Mouse (Mus musculus) liver, embryonic 14.5 days (tissue): ENCODE results near the gene Gpr142. TPM values are rescaled to one million over a fixed set of nuclear protein-coding genes. Genes with fewer than 3 reads are reported as not detected.

Experiments used
- ATAC-seq: fragments of 200-750 bp; cut with Nextera tagmentation; 2 replicates; pipeline ENCODE4 v1.8.0; 2017; ENCODE audit warnings: moderate number of reproducible peaks, mild to moderate bottlenecking, moderate library complexity; ENCODE audit not compliant: insufficient read depth
- DNase-seq, 3 experiments: peaks; one replicate each; pipeline ENCODE4 v3.0.0-alpha.2; 2012 to 2013; ENCODE audit warnings: low read depth in 3 of 3, low spot score in 3 of 3
- H3K27ac ChIP-seq: fragments of 300-500 bp; sonication (generic); 2 replicates; pipeline ENCODE4 v1.5.1; 2014; ENCODE audit warnings: moderate library complexity, mild to moderate bottlenecking, control low read depth, inconsistent platforms
- H3K27me3 ChIP-seq: fragments of 300-500 bp; sonication (generic); 2 replicates; pipeline ENCODE4 v1.6.1; 2014; ENCODE audit warnings: mild to moderate bottlenecking, low read length, moderate library complexity; ENCODE audit not compliant: control insufficient read depth, insufficient read depth
- H3K36me3 ChIP-seq: fragments of 300-500 bp; sonication (generic); replicated peaks from 2 replicates; pipeline ENCODE4 v1.6.1; 2014; ENCODE audit warnings: low read depth; ENCODE audit not compliant: control insufficient read depth, insufficient read depth
- H3K4me1 ChIP-seq, 2 experiments: fragments of 200-500 bp in 1 of 2; fragments of 300-500 bp in 1 of 2; sonication (generic) in 1 of 2; replicated peaks; 2 replicates each; pipeline ENCODE4 v1.6.1; 2012 to 2014; ENCODE audit warnings: antibody characterized with exemption in 1 of 2, inconsistent platforms in 1 of 2, low read length in 1 of 2; ENCODE audit not compliant: control insufficient read depth in 2 of 2, insufficient read depth in 2 of 2
- H3K4me2 ChIP-seq: fragments of 300-500 bp; sonication (generic); 2 replicates; pipeline ENCODE4 v1.6.1; 2014; ENCODE audit warnings: low read depth, mild to moderate bottlenecking, control low read depth, moderate library complexity
- H3K4me3 ChIP-seq, 2 experiments: fragments of 200-500 bp in 1 of 2; fragments of 300-500 bp in 1 of 2; sonication (generic) in 1 of 2; 2 replicates each; pipeline ENCODE4 v1.5.1; 2012 to 2014; ENCODE audit warnings: low read depth in 2 of 2, low read length in 2 of 2, mild to moderate bottlenecking in 2 of 2, control low read depth in 1 of 2, inconsistent platforms in 1 of 2, moderate library complexity in 1 of 2; ENCODE audit not compliant: insufficient read depth in 1 of 2
- H3K9ac ChIP-seq: fragments of 300-500 bp; sonication (generic); replicated peaks from 2 replicates; pipeline ENCODE4 v1.6.1; 2014; ENCODE audit warnings: mild to moderate bottlenecking, control low read depth, moderate library complexity
- H3K9me3 ChIP-seq: fragments of 300-500 bp; sonication (generic); 2 replicates; pipeline ENCODE4 v1.6.1; 2016; ENCODE audit warnings: low read length, mixed read lengths; ENCODE audit not compliant: control insufficient read depth
- CTCF ChIP-seq: IDR thresholded peaks from 2 replicates; pipeline ENCODE4 v1.5.1; 2016; ENCODE audit warnings: antibody characterized with exemption, low read depth, control low read depth
- EP300 ChIP-seq: IDR thresholded peaks from 2 replicates; pipeline ENCODE4 v1.6.1; 2016; ENCODE audit warnings: antibody characterized with exemption, low read depth
- WGBS: fragments of 180-500 bp; shearing (Covaris S2); extraction: QIAGEN DNeasy Blood & Tissue Kit; methylation state at CpG from one replicate; pipeline ENCODE4 v1.1.7; 2014; ENCODE audit not compliant: insufficient replicate concordance; 5-methylcytosine and 5-hydroxymethylcytosine counted together
- polyA plus RNA-seq, 2 experiments: library from polyadenylated mRNA; depleted of rRNA in 1 of 2; stranded (reverse) in 1 of 2; unstranded in 1 of 2; fragments of >200 nt; fragmentation: Nextera tagmentation in 1 of 2; extraction: Ambion mirVana in 1 of 2; gene quantifications; 2 replicates each; pipeline versions ENCODE4 v1.2.1 to v1.2.3; 2012 to 2014

The Gpr142 gene
- polyA plus RNA-seq, 2 experiments = not detected

DNA sequence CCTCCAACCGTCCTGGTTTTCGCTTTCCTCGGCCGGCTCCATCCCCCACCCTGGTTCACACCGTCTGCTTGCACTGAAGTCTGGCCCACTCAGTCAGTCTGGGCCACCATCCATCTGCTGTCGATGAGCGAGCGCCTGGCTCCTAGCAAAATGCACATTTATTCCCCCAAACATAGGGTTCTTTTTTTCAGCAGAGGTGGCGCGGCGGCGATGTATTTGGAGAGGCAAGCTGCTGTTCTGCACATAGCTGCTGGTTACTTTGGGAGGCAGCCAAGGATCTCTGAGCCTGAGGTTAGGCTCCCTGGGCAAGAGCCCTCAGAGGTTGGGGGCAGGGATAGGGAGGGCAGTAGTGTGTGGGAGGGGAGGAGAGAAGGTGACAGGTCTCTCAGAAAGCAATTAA, 24.0 kb downstream of the Gpr142 start:
- no peaks in the 10 kb centered on the region for H3K27me3 ChIP-seq
- peaks cover 3 to 9% of the 10 kb centered on the region in 2 experiments for H3K4me1 ChIP-seq
- TF ChIP-seq CTCF (no peak), EP300 (no peak)
- no peak overlapping the region for H3K9ac ChIP-seq
- no peak overlapping the region for H3K27ac ChIP-seq
- H3K4me3 ChIP-seq = no peak overlapping the region
- H3K4me2 ChIP-seq = no peak overlapping the region
- no peaks in the 10 kb centered on the region for H3K9me3 ChIP-seq
- DNase-seq (no peak), ATAC-seq (no peak)
- no peaks in the 10 kb centered on the region for H3K36me3 ChIP-seq
- 76% methylated on average over 12 of the region's 12 CpGs for whole genome bisulfite sequencing

DNA sequence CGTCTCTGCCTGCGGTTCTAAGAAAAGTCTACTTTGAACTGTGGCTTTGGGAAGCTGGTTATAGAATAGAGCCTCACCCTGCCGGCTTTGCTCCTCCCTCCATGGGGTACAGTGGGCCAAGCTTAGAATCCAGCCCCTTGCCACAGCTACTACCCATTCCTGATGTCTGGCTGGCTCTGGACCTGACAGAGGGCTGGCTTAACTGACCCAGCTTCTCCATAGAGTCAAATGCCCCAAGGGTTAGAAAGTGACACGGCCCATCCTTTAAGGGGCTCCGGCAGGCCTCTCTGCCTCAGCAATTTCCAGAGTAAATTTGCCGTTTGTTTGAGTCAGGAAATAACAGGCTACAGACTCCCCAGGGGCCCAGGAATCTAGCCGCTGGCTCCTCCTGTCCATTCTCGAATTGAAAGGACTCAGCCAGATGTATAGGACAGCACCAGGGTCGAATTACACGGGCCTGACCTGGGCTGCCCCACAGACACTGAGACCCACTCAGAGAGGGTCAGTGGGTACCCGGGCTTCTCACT, 24.5 kb downstream of the Gpr142 start:
- DNase-seq (no peak), ATAC-seq (no peak)
- H3K4me1 ChIP-seq = peaks cover 3 to 9% of the 10 kb centered on the region in 2 experiments
- H3K9me3 ChIP-seq = no peaks in the 10 kb centered on the region
- H3K4me3 ChIP-seq = no peak overlapping the region
- H3K9ac ChIP-seq = no peak overlapping the region
- no peak overlapping the region for H3K4me2 ChIP-seq
- WGBS = 46% methylated on average over 11 of the region's 11 CpGs
- no peaks in the 10 kb centered on the region for H3K27me3 ChIP-seq
- no peak for TF ChIP-seq CTCF
- no peak for TF ChIP-seq EP300
- no peaks in the 10 kb centered on the region for H3K36me3 ChIP-seq
- no peak overlapping the region for H3K27ac ChIP-seq

DNA sequence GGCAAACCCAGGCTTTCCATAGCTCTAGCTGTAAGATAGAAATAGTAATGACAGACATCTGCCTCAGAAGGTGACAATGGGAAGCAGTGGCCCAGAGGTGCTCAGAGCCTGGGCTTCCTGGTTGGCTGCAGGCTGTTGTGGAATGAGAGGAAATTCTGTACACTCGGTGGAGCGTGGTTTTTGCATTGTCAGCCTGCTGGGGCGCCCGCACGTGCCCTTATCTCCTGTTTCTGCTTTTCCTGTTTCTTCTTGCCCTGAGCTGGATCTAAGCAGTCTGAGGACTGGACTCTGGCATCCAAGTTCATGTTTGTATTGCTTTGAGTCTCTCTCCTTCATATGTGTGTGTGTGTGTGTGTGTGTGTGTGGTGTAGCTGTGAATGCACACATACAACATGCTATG, 28.0 kb downstream of the Gpr142 start:
- Histone ChIP-seq H3K36me3 (no peaks in the 10 kb centered on the region), H3K4me2 (no peak overlapping the region), H3K27ac (no peak overlapping the region), H3K9ac (no peak overlapping the region), H3K9me3 (no peaks in the 10 kb centered on the region), H3K27me3 (no peaks in the 10 kb centered on the region), H3K4me3 (no peak overlapping the region), H3K4me1 (peaks cover 3 to 24% of the 10 kb centered on the region in 2 experiments)
- ATAC-seq (peak; percentile 65; the same call in 1 of the 2 replicates), DNase-seq (no peak)
- peak; percentile 29 for TF ChIP-seq EP300
- TF ChIP-seq CTCF = no peak
- WGBS = 11% methylated on average over 5 of the region's 5 CpGs

DNA sequence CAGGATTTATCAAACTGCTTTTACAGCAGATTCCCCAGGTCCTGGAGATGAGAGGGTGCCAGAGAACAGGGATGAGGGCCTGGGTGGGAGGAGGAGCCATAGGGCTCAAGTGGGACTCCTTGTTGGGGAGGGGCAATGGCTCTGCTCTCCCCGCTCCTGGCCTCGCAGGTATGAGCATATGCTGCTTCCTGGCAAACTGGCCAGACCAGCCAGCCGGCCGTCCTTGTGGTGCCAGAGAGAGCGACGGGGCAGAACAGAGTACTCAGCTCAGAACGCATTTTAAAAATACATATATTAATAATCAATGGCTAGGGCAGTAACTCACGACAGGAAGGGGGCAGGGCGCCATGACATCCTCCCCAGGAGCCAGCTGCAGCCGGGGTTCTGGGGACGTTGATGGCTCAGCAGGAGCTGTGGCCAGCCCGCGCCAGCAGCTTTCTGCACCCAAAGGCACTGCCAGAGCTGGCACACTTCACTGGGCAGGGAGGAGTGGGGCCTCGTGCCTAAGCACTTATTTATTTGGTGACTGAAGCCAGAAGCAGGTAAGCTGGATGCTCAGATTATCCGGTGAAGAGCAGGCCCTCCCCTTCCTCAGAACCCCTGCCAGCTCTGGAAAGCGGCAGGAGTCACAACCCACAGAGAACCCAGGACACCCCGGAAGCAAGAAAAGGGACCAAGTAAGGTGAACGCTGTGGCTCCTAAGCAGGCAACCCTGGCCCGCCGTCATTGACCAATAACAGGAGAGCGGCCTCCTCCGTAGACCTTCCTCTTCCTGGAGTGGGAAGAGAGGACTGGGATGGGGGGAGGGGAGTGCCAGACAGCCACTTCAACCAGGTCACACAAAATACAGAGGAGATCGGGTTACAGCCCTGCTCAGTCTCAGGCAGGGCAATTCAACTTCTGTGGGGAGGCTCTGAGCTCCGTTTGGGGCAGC, 31.0 kb downstream of the Gpr142 start:
- no peak for DNase-seq
- H3K4me3 ChIP-seq = peak overlapping the region in 1 of 2 experiments; percentile 23; a peak in 2 of 4 replicates
- peaks cover 3 to 29% of the 10 kb centered on the region in 2 experiments for H3K4me1 ChIP-seq
- no peaks in the 10 kb centered on the region for H3K27me3 ChIP-seq
- TF ChIP-seq EP300 = no peak
- no peak for TF ChIP-seq CTCF
- no peak overlapping the region; the same call in 1 of the 2 replicates for H3K9ac ChIP-seq
- WGBS = 14% methylated on average over 24 of the region's 24 CpGs
- H3K27ac ChIP-seq = no peak overlapping the region
- H3K36me3 ChIP-seq = no peaks in the 10 kb centered on the region
- H3K4me2 ChIP-seq = peak overlapping the region; percentile 55
- no peaks in the 10 kb centered on the region for H3K9me3 ChIP-seq
- ATAC-seq = peak; percentile 64

DNA sequence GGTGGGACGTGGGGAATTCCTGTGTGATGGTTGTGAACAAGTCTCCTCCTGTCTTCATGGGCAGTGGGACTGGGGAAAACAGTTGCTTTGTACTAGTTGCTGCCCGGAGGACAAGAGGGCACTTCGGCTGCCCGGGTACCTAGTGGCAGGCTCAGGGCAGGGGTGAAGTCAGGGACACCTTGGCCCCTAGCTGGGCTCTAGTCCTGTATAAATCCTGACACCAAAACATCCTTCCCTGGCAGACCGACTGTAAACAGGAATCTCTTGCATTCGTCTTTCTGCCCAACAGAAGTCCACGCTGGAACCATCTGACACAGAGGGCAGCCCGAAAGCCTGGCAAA, 31.7 kb downstream of the Gpr142 start:
- Histone ChIP-seq H3K9ac (no peak overlapping the region), H3K4me2 (peak overlapping the region; percentile 55), H3K36me3 (no peaks in the 10 kb centered on the region), H3K4me3 (peak overlapping the region in 1 of 2 experiments; percentile 23; a peak in 1 of 4 replicates), H3K4me1 (peaks cover 3 to 29% of the 10 kb centered on the region in 2 experiments), H3K27ac (no peak overlapping the region), H3K9me3 (no peaks in the 10 kb centered on the region), H3K27me3 (no peaks in the 10 kb centered on the region)
- TF ChIP-seq CTCF (no peak), EP300 (no peak)
- no peak for ATAC-seq
- WGBS = 41% methylated on average over 8 of the region's 8 CpGs
- DNase-seq = no peak
